Mouse (Mus musculus) ES-E14 (cell line): ENCODE data around the gene Hrk.

Experiments used
- HCFC1 ChIP-seq: IDR thresholded peaks from 2 replicates; pipeline ENCODE4 v1.6.1; 2012; ENCODE audit warnings: low read length, inconsistent platforms, borderline replicate concordance; ENCODE audit not compliant: insufficient read depth
- ZC3H11A ChIP-seq: IDR thresholded peaks from 2 replicates; pipeline ENCODE4 v1.6.1; 2012; ENCODE audit warnings: low read depth, mild to moderate bottlenecking, inconsistent platforms, low read length, borderline replicate concordance

DNA sequence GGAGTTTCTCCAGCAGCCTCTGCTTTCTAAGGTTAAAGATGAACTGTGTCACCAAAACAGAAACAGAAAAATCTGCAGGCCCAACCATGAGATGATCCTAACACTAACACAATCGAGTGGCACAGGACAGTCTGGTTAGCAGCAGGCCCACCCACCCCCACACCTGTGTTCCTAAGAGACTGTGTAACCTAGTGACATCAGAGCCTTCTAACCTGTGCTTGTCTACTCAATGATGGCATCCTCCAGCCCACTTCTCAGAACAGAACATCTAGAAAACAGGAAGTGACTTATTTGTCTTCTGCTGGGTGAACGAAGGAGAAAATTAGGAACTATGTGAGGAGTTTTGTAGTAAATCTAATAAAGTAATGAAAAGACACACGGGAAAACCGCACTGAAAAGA lies 42.5 kb upstream of the Hrk start:
- TF ChIP-seq HCFC1 = no peak
- TF ChIP-seq ZC3H11A = no peak
